Mouse (Mus musculus): ENCODE data around the gene Pcif1.

GRCm38 (mm10) chr2:164862179-164862861, 16.8 kb upstream of the Pcif1 start:
- no peak for TF ChIP-seq CTCF (IDR thresholded peaks at IDR 0.05)
- no peak for TF ChIP-seq POLR2A (IDR thresholded peaks at IDR 0.05; ENCODE audit: insufficient read depth, low read depth, low read length)

Measured in heart, adult 2 months (tissue).